Comparison of ENCODE assay signal across 35 mouse cellular contexts in genomic region chr16:32713556-32713955, GRCm38 (mm10). TPM values are rescaled to one million over a fixed set of nuclear protein-coding genes. Genes with fewer than 3 reads are reported as not detected.
DNase-seq lines count a peak whose midpoint lies in the region; ATAC-seq and TF ChIP-seq lines count a peak whose summit lies in the region.
"Had no signal": no experiment of that assay in that cellular context is flagged by ENCODE, and none has a peak within 500 bp of the region (broad histone marks: within the 10 kb centered on the region; RNA-seq: fewer than 3 reads in every experiment).

No protein-coding gene starts in this region.

- TF ChIP-seq CTCF in heart, postnatal 0 days (IDR thresholded peaks at IDR 0.05; ENCODE audit: low read depth) = no peak
- TF ChIP-seq CTCF in CH12.LX (conservative IDR thresholded peaks at IDR 0.05 in 1 of 2, IDR thresholded peaks at IDR 0.05 in 1 of 2; ENCODE audit: low read depth in 2 of 2, low read length in 2 of 2) = no peak

- H3K4me3 ChIP-seq in heart, embryonic 10.5 days = no peak overlapping the region
- no peak overlapping the region for H3K4me3 ChIP-seq in heart, postnatal 0 days (ENCODE audit: low read depth, low read length)
- no peak overlapping the region for H3K4me3 ChIP-seq in CH12.LX (replicated peaks in 1 of 3; ENCODE audit: low read depth in 2 of 3, low read length in 2 of 3, poor library complexity in 1 of 3)
- H3K4me3 ChIP-seq: embryonic facial prominence, embryonic 12.5 days; hindbrain, embryonic 12.5 days; lung, embryonic 15.5 days; midbrain, embryonic 10.5 days; myocyte; neural tube, embryonic 12.5 days had no signal

- no peaks in the 10 kb centered on the region for H3K9me3 ChIP-seq in heart, embryonic 10.5 days
- H3K9me3 ChIP-seq in heart, postnatal 0 days (replicated peaks; ENCODE audit: control insufficient read depth, low read length) = no peaks in the 10 kb centered on the region
- H3K9me3 ChIP-seq in CH12.LX (replicated peaks; ENCODE audit: low read length) = no peaks in the 10 kb centered on the region
- H3K9me3 ChIP-seq: embryonic facial prominence, embryonic 12.5 days; G1E; hindbrain, embryonic 12.5 days; lung, embryonic 15.5 days; midbrain, embryonic 10.5 days; neural tube, embryonic 12.5 days had no signal

- no peak for TF ChIP-seq POLR2A in CH12.LX (IDR thresholded peaks at IDR 0.05; ENCODE audit: low read depth, low read length)

- peak overlapping the region; percentile 17; the same call in 1 of the 2 replicates for H3K4me2 ChIP-seq in heart, postnatal 0 days (ENCODE audit: low read depth, low read length)
- H3K4me2 ChIP-seq in CH12.LX (ENCODE audit: insufficient read depth, low read depth, poor library complexity, severe bottlenecking) = peak overlapping the region; percentile 38; the same call in 1 of the 2 replicates
- H3K4me2 ChIP-seq: embryonic facial prominence, embryonic 12.5 days; hindbrain, embryonic 12.5 days; lung, embryonic 15.5 days; neural tube, embryonic 12.5 days had no signal

- H3K36me3 ChIP-seq in heart, embryonic 10.5 days = no peaks in the 10 kb centered on the region
- no peaks in the 10 kb centered on the region for H3K36me3 ChIP-seq in heart, postnatal 0 days (replicated peaks; ENCODE audit: control insufficient read depth, insufficient read depth, low read length)
- no peaks in the 10 kb centered on the region for H3K36me3 ChIP-seq in CH12.LX (replicated peaks in 1 of 2; ENCODE audit: control insufficient read depth in 1 of 2, insufficient read depth in 1 of 2, low read length in 1 of 2)
- H3K36me3 ChIP-seq: embryonic facial prominence, embryonic 12.5 days; G1E; hindbrain, embryonic 12.5 days; lung, embryonic 15.5 days; midbrain, embryonic 10.5 days; neural tube, embryonic 12.5 days had no signal

- peak; percentile 14 to 35 for DNase-seq in heart, adult 9 months (ENCODE audit: low spot score in 2 of 2)
- DNase-seq in heart, embryonic 10.5 days (ENCODE audit: low spot score) = no peak
- peak; percentile 50 for DNase-seq in heart, postnatal 0 days (ENCODE audit: low spot score)
- no peak for DNase-seq in heart, postnatal 36 days
- DNase-seq in CH12.LX (ENCODE audit: extremely low read depth) = no peak
- peak; percentile 32 for DNase-seq in induced T-regulatory cell, adult 2 months (ENCODE audit: low read depth)
- DNase-seq in cerebellum, postnatal 10 days = no peak
- DNase-seq: adrenal gland, postnatal 14 days; cerebellum, adult 11 months; cerebellum, adult 9-10 months; embryo, embryonic 11 days; kidney, adult 8-10 months; layer of hippocampus, adult 9-11 months; liver; right cerebral cortex, adult 18-20 months; thymus, adult 18-20 months; thymus, postnatal 25 days had no signal

- no peak overlapping the region for H3K27ac ChIP-seq in heart, embryonic 10.5 days
- H3K27ac ChIP-seq in heart, postnatal 0 days (ENCODE audit: low read depth) = peak overlapping the region; percentile 78
- no peak overlapping the region for H3K27ac ChIP-seq in CH12.LX (ENCODE audit: insufficient read depth, low read depth)
- H3K27ac ChIP-seq: embryonic facial prominence, embryonic 12.5 days; hindbrain, embryonic 12.5 days; hindbrain, postnatal 0 days; kidney, postnatal 0 days; lung, embryonic 15.5 days; midbrain, embryonic 10.5 days; neural tube, embryonic 12.5 days; stomach, postnatal 0 days had no signal

- H3K27me3 ChIP-seq in heart, embryonic 10.5 days (ENCODE audit: insufficient read depth, poor library complexity, severe bottlenecking) = 0 out of 2 replicates have a peak, but pooled peaks cover 5% of the 10 kb centered on the region
- H3K27me3 ChIP-seq in heart, postnatal 0 days (ENCODE audit: control insufficient read depth, insufficient read depth, low read length) = no peaks in the 10 kb centered on the region
- no peaks in the 10 kb centered on the region for H3K27me3 ChIP-seq in CH12.LX (replicated peaks)
- H3K27me3 ChIP-seq: embryonic facial prominence, embryonic 12.5 days; hindbrain, embryonic 12.5 days; lung, embryonic 15.5 days; neural tube, embryonic 12.5 days; Patski had no signal

- no peak for TF ChIP-seq RAD21 in CH12.LX (IDR thresholded peaks at IDR 0.05; ENCODE audit: low read depth, low read length)

- 74% methylated on average over 6 of the region's 6 CpGs for WGBS in heart, embryonic 10.5 days
- 37% methylated on average over 6 of the region's 6 CpGs for WGBS in heart, postnatal 0 days

- H3K9ac ChIP-seq in heart, postnatal 0 days (replicated peaks; ENCODE audit: low read depth, low read length) = no peak overlapping the region
- no peak overlapping the region for H3K9ac ChIP-seq in CH12.LX (ENCODE audit: insufficient read depth, low read depth)
- H3K9ac ChIP-seq: embryonic facial prominence, embryonic 12.5 days; hindbrain, embryonic 12.5 days; lung, embryonic 15.5 days; neural tube, embryonic 12.5 days had no signal

- dilution Hi-C loops in CH12.LX (cut with MboI; ENCODE audit: extremely low pct_ligation_motif_present, extremely low pct_unique_long_range_greater_than_20kb, low sequenced_read_pairs) = no loop called here

- peaks cover 30% of the 10 kb centered on the region for H3K4me1 ChIP-seq in heart, embryonic 10.5 days
- peaks cover 18% of the 10 kb centered on the region for H3K4me1 ChIP-seq in heart, postnatal 0 days (ENCODE audit: control insufficient read depth, insufficient read depth)
- peaks cover 0 to 6% of the 10 kb centered on the region in 2 experiments; a peak in 2 of 4 replicates for H3K4me1 ChIP-seq in CH12.LX (ENCODE audit: control insufficient read depth in 1 of 2, insufficient read depth in 2 of 2)
- H3K4me1 ChIP-seq: hindbrain, embryonic 12.5 days; neural tube, embryonic 12.5 days had no signal

- H3K79me2 ChIP-seq in CH12.LX (replicated peaks; ENCODE audit: control insufficient read depth, extremely low read depth, insufficient read depth, poor library complexity, severe bottlenecking) = no peaks in the 10 kb centered on the region

- no peak for ATAC-seq in heart, postnatal 0 days (ENCODE audit: insufficient read depth, low read depth)
- ATAC-seq: forebrain, embryonic 14.5 days; hindbrain, postnatal 0 days; intestine, embryonic 16.5 days; Patski had no signal

- intact Hi-C loops in heart, postnatal 36 days (cut with DNase I) = no loop called here

- in situ Hi-C loops in CH12.LX (cut with MboI; ENCODE audit: low pct_ligation_motif_present, low pct_unique_long_range_greater_than_20kb, low sequenced_read_pairs) = no loop called here

- no peak for TF ChIP-seq EP300 in heart, postnatal 0 days (IDR thresholded peaks at IDR 0.05; ENCODE audit: low read depth)
- no peak for TF ChIP-seq EP300 in CH12.LX (IDR thresholded peaks at IDR 0.05; ENCODE audit: low read length)

TF ChIP-seq in CH12.LX, 34 proteins besides CTCF, POLR2A, EP300 and RAD21:
- TF ChIP-seq HCFC1 (IDR thresholded peaks at IDR 0.05; ENCODE audit: low read depth, low read length) (no peak), E2F4 (IDR thresholded peaks at IDR 0.05; ENCODE audit: insufficient replicate concordance, low read depth, low read length) (no peak), JUN (IDR thresholded peaks at IDR 0.05; ENCODE audit: insufficient read depth, low read depth, low read length) (no peak), CHD2 (IDR thresholded peaks at IDR 0.05; ENCODE audit: low read length) (no peak), MYC (IDR thresholded peaks at IDR 0.05; ENCODE audit: low read depth, low read length) (no peak), USF1 (IDR thresholded peaks at IDR 0.05; ENCODE audit: low read depth, low read length) (no peak), NELFE (IDR thresholded peaks at IDR 0.05; ENCODE audit: low read depth, low read length) (no peak), POLR2AphosphoS2 (IDR thresholded peaks at IDR 0.05; ENCODE audit: low read depth, low read length) (no peak), IRF4 (IDR thresholded peaks at IDR 0.05; ENCODE audit: low read depth, low read length) (no peak), MEF2A (IDR thresholded peaks at IDR 0.05; ENCODE audit: borderline replicate concordance, low read depth, low read length) (no peak), MAZ (IDR thresholded peaks at IDR 0.05; ENCODE audit: low read depth, low read length) (no peak), JUND (conservative IDR thresholded peaks at IDR 0.05; ENCODE audit: low read depth, low read length) (no peak), MAFK (IDR thresholded peaks at IDR 0.05; ENCODE audit: insufficient replicate concordance, low read length) (no peak), ZC3H11A (IDR thresholded peaks at IDR 0.05; ENCODE audit: low read depth, low read length) (no peak), SMC3 (IDR thresholded peaks at IDR 0.05; ENCODE audit: low read depth, low read length) (no peak)

RNA-seq across cellular contexts. Expression of gene Muc4, which starts 22.1 kb away (rescaled TPM):
- polyA plus RNA-seq in heart, embryonic 10.5 days (2016; fragmentation: Nextera tagmentation; extraction: Ambion mirVana) = 0.31 and 0.79 TPM in 2 replicates
- total RNA-seq in heart, postnatal 0 days (2014; rRNA removed; ENCODE audit: low replicate concordance) = 0.23 and 0.27 TPM in 2 replicates
- polyA plus RNA-seq in heart, postnatal 0 days (2015; fragmentation: Nextera tagmentation; extraction: Ambion mirVana) = 0.16 TPM in 1 of 2 replicates, not detected in the other
- under 1 TPM; 0.06 to 0.57 TPM for total RNA-seq in heart, postnatal 36 days (2021)
- total RNA-seq in CH12.LX (2012; rRNA removed) = 0.21 and 0.51 TPM in 2 replicates
- total RNA-seq in CH12.LX (2014; rRNA removed) = 0.09 TPM in 1 of 2 replicates, not detected in the other
- 0.34 and 0.44 TPM in 2 replicates for polyA plus RNA-seq in CH12.LX (2012; ENCODE audit: insufficient read length, low read depth)
- total RNA-seq: adrenal gland, postnatal 14 days; hindbrain, postnatal 0 days; left cerebral cortex, adult 18-20 months; left cerebral cortex, postnatal 14 days; megakaryocyte progenitor cell, adult 5-6 weeks; midbrain, postnatal 0 days had no signal
- polyA plus RNA-seq: forebrain, embryonic 14.5 days; G1E; hindbrain, postnatal 0 days; limb, embryonic 11.5 days; midbrain, postnatal 0 days; Patski had no signal

Comparison
In these comparisons a context has a peak if more than half of its experiments do, and no peak if none do; other contexts are left out.
1. DNase-seq: peak in heart, adult 9 months (2 of 2), heart, postnatal 0 days (single experiment) and induced T-regulatory cell, adult 2 months (single experiment); none in heart, embryonic 10.5 days (single experiment), heart, postnatal 36 days (0 of 2), CH12.LX (single experiment) and cerebellum, postnatal 10 days (0 of 2).